Mouse (Mus musculus): ENCODE results near the gene Asic2. TPM values are rescaled to one million over a fixed set of nuclear protein-coding genes. Genes with fewer than 3 reads are reported as not detected.

Asic2 gene
- polyA plus RNA-seq, 1 experiment from 2014 or later = 1.6 TPM

- no peak for DNase-seq (ENCODE audit: low spot score, missing footprints)
- WGBS = 76% methylated on average over 7 of the region's 7 CpGs
- no peaks in the 10 kb centered on the region for H3K4me1 ChIP-seq (ENCODE audit: control insufficient read depth, insufficient read depth, low read length)
Measured at GRCm38 (mm10) chr11:80845486-80845885, 1122.8 kb downstream of the Asic2 start.

GRCm38 (mm10) chr11:80843435-80843834, 1124.8 kb downstream of the Asic2 start:
- no peak for ATAC-seq (ENCODE audit: low FRiP score)
- no peak overlapping the region for H3K27ac ChIP-seq (ENCODE audit: low read depth, low read length)
- H3K36me3 ChIP-seq (ENCODE audit: control insufficient read depth, insufficient read depth, low read length) = no peaks in the 10 kb centered on the region
- DNase-seq (ENCODE audit: low spot score, missing footprints) = no peak
- no peak overlapping the region for H3K9ac ChIP-seq (ENCODE audit: low read length)
- H3K4me3 ChIP-seq (ENCODE audit: low read depth, low read length) = no peak overlapping the region
- H3K9me3 ChIP-seq (ENCODE audit: control insufficient read depth, low read length) = no peaks in the 10 kb centered on the region
- no peaks in the 10 kb centered on the region for H3K4me1 ChIP-seq (ENCODE audit: control insufficient read depth, insufficient read depth, low read length)
- no peaks in the 10 kb centered on the region for H3K27me3 ChIP-seq (ENCODE audit: control insufficient read depth, insufficient read depth, low read length)
- WGBS = 86% methylated on average over 2 of the region's 2 CpGs
- no peak overlapping the region for H3K4me2 ChIP-seq

More at GRCm38 (mm10) chr11:80845486-80845885, 1122.8 kb downstream of the Asic2 start:
- Histone ChIP-seq H3K27ac (ENCODE audit: low read depth, low read length) (no peak overlapping the region), H3K27me3 (ENCODE audit: control insufficient read depth, insufficient read depth, low read length) (no peaks in the 10 kb centered on the region), H3K9ac (ENCODE audit: low read length) (no peak overlapping the region), H3K4me3 (ENCODE audit: low read depth, low read length) (no peak overlapping the region), H3K9me3 (ENCODE audit: control insufficient read depth, low read length) (no peaks in the 10 kb centered on the region), H3K4me2 (no peak overlapping the region), H3K36me3 (ENCODE audit: control insufficient read depth, insufficient read depth, low read length) (no peaks in the 10 kb centered on the region)
- ATAC-seq (ENCODE audit: low FRiP score) = no peak

GRCm38 (mm10) chr11:80838724-80839123, 1129.5 kb downstream of the Asic2 start:
- no peak overlapping the region for H3K9ac ChIP-seq (ENCODE audit: low read length)
- no peak overlapping the region for H3K27ac ChIP-seq (ENCODE audit: low read depth, low read length)
- no peaks in the 10 kb centered on the region for H3K9me3 ChIP-seq (ENCODE audit: control insufficient read depth, low read length)
- H3K4me2 ChIP-seq = no peak overlapping the region
- no peaks in the 10 kb centered on the region for H3K27me3 ChIP-seq (ENCODE audit: control insufficient read depth, insufficient read depth, low read length)
- no peak overlapping the region for H3K4me3 ChIP-seq (ENCODE audit: low read depth, low read length)
- 80% methylated on average over 1 of the region's 1 CpGs for WGBS
- no peaks in the 10 kb centered on the region for H3K36me3 ChIP-seq (ENCODE audit: control insufficient read depth, insufficient read depth, low read length)
- DNase-seq (ENCODE audit: low spot score, missing footprints) (no peak), ATAC-seq (ENCODE audit: low FRiP score) (no peak)
- no peaks in the 10 kb centered on the region for H3K4me1 ChIP-seq (ENCODE audit: control insufficient read depth, insufficient read depth, low read length)

DNA sequence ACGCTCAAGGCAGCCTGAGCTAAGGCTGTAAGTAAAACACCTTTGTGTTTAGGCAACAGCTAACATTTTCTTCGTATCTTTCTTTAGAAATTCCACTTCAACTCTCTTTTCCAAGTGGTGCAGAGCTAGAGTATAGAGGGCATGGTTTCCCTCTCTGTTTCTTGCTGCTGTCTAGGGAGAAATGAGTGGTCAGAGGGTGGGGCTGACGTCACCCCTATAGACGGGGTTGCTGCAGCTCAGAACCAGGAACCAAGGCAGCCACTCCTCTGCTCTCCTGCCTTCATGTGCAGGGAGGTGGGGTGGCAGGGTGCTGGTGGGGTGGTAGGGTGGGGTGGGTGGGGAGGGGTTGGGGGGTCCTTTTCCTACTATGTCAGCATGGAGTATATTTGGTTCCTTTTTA, 1132.4 kb downstream of the Asic2 start:
- Histone ChIP-seq H3K9ac (ENCODE audit: low read length) (no peak overlapping the region), H3K4me2 (no peak overlapping the region), H3K4me1 (ENCODE audit: control insufficient read depth, insufficient read depth, low read length) (peaks cover 13% of the 10 kb centered on the region), H3K27ac (ENCODE audit: low read depth, low read length) (no peak overlapping the region), H3K9me3 (ENCODE audit: control insufficient read depth, low read length) (no peaks in the 10 kb centered on the region), H3K27me3 (ENCODE audit: control insufficient read depth, insufficient read depth, low read length) (no peaks in the 10 kb centered on the region), H3K4me3 (ENCODE audit: low read depth, low read length) (no peak overlapping the region), H3K36me3 (ENCODE audit: control insufficient read depth, insufficient read depth, low read length) (no peaks in the 10 kb centered on the region)
- WGBS = 85% methylated on average over 4 of the region's 4 CpGs
- DNase-seq (ENCODE audit: low spot score, missing footprints) (no peak), ATAC-seq (ENCODE audit: low FRiP score) (no peak)

DNA sequence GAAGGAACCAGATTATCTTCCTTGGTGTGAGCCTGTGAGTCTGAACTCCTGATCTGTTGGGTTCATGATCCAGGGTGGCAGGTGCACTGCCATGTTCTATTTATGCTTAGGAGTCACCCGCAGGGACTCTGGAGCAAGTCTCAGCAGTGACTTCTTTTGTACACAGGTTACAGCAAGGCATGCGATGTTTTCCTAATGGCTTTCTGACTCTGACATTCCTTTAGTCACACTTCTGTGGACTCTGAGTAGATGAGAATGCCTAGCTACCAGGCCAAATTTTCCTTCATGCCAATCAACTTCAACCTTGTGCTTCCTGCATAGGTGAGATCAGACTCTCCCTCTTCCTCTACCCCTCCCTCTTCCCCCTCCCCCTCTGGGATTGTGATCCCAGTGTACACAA, 1132.9 kb downstream of the Asic2 start:
- Histone ChIP-seq H3K4me3 (ENCODE audit: low read depth, low read length) (no peak overlapping the region), H3K27ac (ENCODE audit: low read depth, low read length) (no peak overlapping the region), H3K4me1 (ENCODE audit: control insufficient read depth, insufficient read depth, low read length) (peaks cover 13% of the 10 kb centered on the region), H3K9me3 (ENCODE audit: control insufficient read depth, low read length) (no peaks in the 10 kb centered on the region), H3K4me2 (no peak overlapping the region), H3K27me3 (ENCODE audit: control insufficient read depth, insufficient read depth, low read length) (no peaks in the 10 kb centered on the region), H3K9ac (ENCODE audit: low read length) (no peak overlapping the region), H3K36me3 (ENCODE audit: control insufficient read depth, insufficient read depth, low read length) (no peaks in the 10 kb centered on the region)
- ATAC-seq (ENCODE audit: low FRiP score) (no peak), DNase-seq (ENCODE audit: low spot score, missing footprints) (no peak)
- WGBS = 84% methylated on average over 2 of the region's 2 CpGs

Other genes starting within 250 kb of the Asic2 start
- gene 5530401A14Rik, start 107.8 kb downstream of the Asic2 start, polyA plus RNA-seq (2014; fragmentation: Nextera tagmentation; extraction: Ambion mirVana) = 0.14 TPM in 2 replicates
- gene Ccl2, start 67.1 kb upstream of the Asic2 start, polyA plus RNA-seq (2014; fragmentation: Nextera tagmentation; extraction: Ambion mirVana) = 0.96 and 1.1 TPM in 2 replicates
- gene Gm17268, start 70.1 kb upstream of the Asic2 start, polyA plus RNA-seq (2014; fragmentation: Nextera tagmentation; extraction: Ambion mirVana) = not detected in 2 replicates
- gene Ccl7, start 77.3 kb upstream of the Asic2 start, polyA plus RNA-seq (2014; fragmentation: Nextera tagmentation; extraction: Ambion mirVana) = 0.18 and 0.55 TPM in 2 replicates
- not detected in 2 replicates for gene Ccl11, start 89.4 kb upstream of the Asic2 start, polyA plus RNA-seq (2014; fragmentation: Nextera tagmentation; extraction: Ambion mirVana)
- 1.0 and 1.9 TPM in 2 replicates for gene Ccl12, start 133.4 kb upstream of the Asic2 start, polyA plus RNA-seq (2014; fragmentation: Nextera tagmentation; extraction: Ambion mirVana)
- gene Ccl8, start 146.7 kb upstream of the Asic2 start, polyA plus RNA-seq (2014; fragmentation: Nextera tagmentation; extraction: Ambion mirVana) = not detected in 2 replicates